Mouse (Mus musculus): ENCODE results near the gene Pim3. TPM values are rescaled to one million over a fixed set of nuclear protein-coding genes. Genes with fewer than 3 reads are reported as not detected.
"Not testable (repeated sequence)": the region's sequence is repeated elsewhere in the genome, so short reads cannot be mapped to it uniquely, and the experiment has no call there.

The Pim3 gene
- polyA plus RNA-seq (2016; fragmentation: Nextera tagmentation; extraction: Ambion mirVana), result 68.1 and 73.7 TPM in 2 replicates

- Histone ChIP-seq H3K4me3 (peak within 1 kb of the TSS; percentile 95), H3K36me3 (peaks cover 34% of the 10 kb centered on the region), H3K9me3 (no peaks in the 10 kb centered on the region), H3K27ac (peak within 1 kb of the TSS; percentile 97), H3K27me3 (ENCODE audit: insufficient read depth, poor library complexity, severe bottlenecking) (no peaks in the 10 kb centered on the region), H3K4me1 (peaks cover 72% of the 10 kb centered on the region)
- under 1% methylated on average over 107 of the region's 107 CpGs for WGBS
- peak; percentile 98 for DNase-seq (ENCODE audit: low spot score)
Observed at GRCm38 (mm10) chr15:88861772-88862622, at the start of gene Pim3. Gene Pim3, plus strand, starts transcription at chr15:88862186.

- Histone ChIP-seq H3K36me3 (peaks cover 80% of the 10 kb centered on the region), H3K27ac (no peak overlapping the region), H3K4me3 (no peak overlapping the region), H3K27me3 (ENCODE audit: insufficient read depth, poor library complexity, severe bottlenecking) (no peaks in the 10 kb centered on the region), H3K9me3 (no peaks in the 10 kb centered on the region), H3K4me1 (peaks cover 2% of the 10 kb centered on the region; the same call in 1 of the 2 replicates)
- WGBS, result 86% methylated on average over 3 of the region's 3 CpGs
- DNase-seq (ENCODE audit: low spot score), result peak; percentile 53
Observed at GRCm38 (mm10) chr15:88813262-88813661, 48.7 kb upstream of the Pim3 start.

GRCm38 (mm10) chr15:88813873-88814272 is 48.1 kb upstream of the Pim3 start:
- not testable (repeated sequence) for H3K4me1 ChIP-seq; H3K9me3 ChIP-seq; H3K4me3 ChIP-seq; H3K27me3 ChIP-seq (ENCODE audit: insufficient read depth, poor library complexity, severe bottlenecking); DNase-seq (ENCODE audit: low spot score); H3K27ac ChIP-seq
- WGBS, result 92% methylated on average over 2 of the region's 2 CpGs
- peaks cover 75% of the 10 kb centered on the region for H3K36me3 ChIP-seq

- whole genome bisulfite sequencing, result 95% methylated on average over 11 of the region's 11 CpGs
- H3K36me3 ChIP-seq, result peaks cover 69% of the 10 kb centered on the region
- no peak for DNase-seq (ENCODE audit: low spot score)
Observed at GRCm38 (mm10) chr15:88814411-88815047, 47.5 kb upstream of the Pim3 start.

GRCm38 (mm10) chr15:88815196-88815700 is 46.7 kb upstream of the Pim3 start:
- DNase-seq (ENCODE audit: low spot score), result no peak
- Histone ChIP-seq H3K36me3 (peaks cover 63% of the 10 kb centered on the region), H3K27me3 (ENCODE audit: insufficient read depth, poor library complexity, severe bottlenecking) (no peaks in the 10 kb centered on the region), H3K4me3 (no peak overlapping the region), H3K27ac (no peak overlapping the region), H3K4me1 (peaks cover 12% of the 10 kb centered on the region), H3K9me3 (no peaks in the 10 kb centered on the region)
- WGBS, result 87% methylated on average over 6 of the region's 6 CpGs

More at GRCm38 (mm10) chr15:88814411-88815047, 47.5 kb upstream of the Pim3 start:
- H3K27me3 ChIP-seq (ENCODE audit: insufficient read depth, poor library complexity, severe bottlenecking), result no peaks in the 10 kb centered on the region
- no peak overlapping the region for H3K4me3 ChIP-seq
- H3K4me1 ChIP-seq, result peaks cover 7% of the 10 kb centered on the region; the same call in 1 of the 2 replicates
- H3K9me3 ChIP-seq, result no peaks in the 10 kb centered on the region
- H3K27ac ChIP-seq, result no peak overlapping the region

- H3K9me3 ChIP-seq, result no peaks in the 10 kb centered on the region
- under 1% methylated on average over 87 of the region's 88 CpGs for WGBS
- H3K4me3 ChIP-seq, result peak within 1 kb of the TSS; percentile 94
- peaks cover 28% of the 10 kb centered on the region for H3K4me1 ChIP-seq
- H3K27ac ChIP-seq, result peak within 1 kb of the TSS; percentile 87
- H3K27me3 ChIP-seq (ENCODE audit: insufficient read depth, poor library complexity, severe bottlenecking), result no peaks in the 10 kb centered on the region
- DNase-seq (ENCODE audit: low spot score), result peak; percentile 100
- peaks cover 65% of the 10 kb centered on the region for H3K36me3 ChIP-seq
Observed at GRCm38 (mm10) chr15:88819026-88819905, 42.7 kb upstream of the Pim3 start, which contains the start of the genes Alg12 and Creld2. Gene Alg12, minus strand, starts transcription at chr15:88819318. Gene Creld2, plus strand, starts transcription at chr15:88819646.

- Histone ChIP-seq H3K36me3 (peaks cover 65% of the 10 kb centered on the region), H3K27ac (peak overlapping the region; percentile 87), H3K27me3 (ENCODE audit: insufficient read depth, poor library complexity, severe bottlenecking) (no peaks in the 10 kb centered on the region), H3K9me3 (no peaks in the 10 kb centered on the region), H3K4me3 (peak overlapping the region; percentile 94), H3K4me1 (peaks cover 28% of the 10 kb centered on the region)
- WGBS, result 2% methylated on average over 23 of the region's 23 CpGs
- no peak for DNase-seq (ENCODE audit: low spot score)
Observed at GRCm38 (mm10) chr15:88819906-88820303, 42.1 kb upstream of the Pim3 start.

GRCm38 (mm10) chr15:88821403-88821802 is 40.6 kb upstream of the Pim3 start:
- DNase-seq (ENCODE audit: low spot score), result no peak
- H3K4me3 ChIP-seq, result 0 out of 2 replicates have a peak overlapping the region, but pooled peaks have one; percentile 5
- peaks cover 28% of the 10 kb centered on the region for H3K4me1 ChIP-seq
- H3K36me3 ChIP-seq, result peaks cover 65% of the 10 kb centered on the region
- no peaks in the 10 kb centered on the region for H3K27me3 ChIP-seq (ENCODE audit: insufficient read depth, poor library complexity, severe bottlenecking)
- H3K27ac ChIP-seq, result no peak overlapping the region
- no peaks in the 10 kb centered on the region for H3K9me3 ChIP-seq
- WGBS, result 86% methylated on average over 7 of the region's 7 CpGs

- no peak overlapping the region for H3K4me3 ChIP-seq
- H3K36me3 ChIP-seq, result peaks cover 64% of the 10 kb centered on the region
- no peaks in the 10 kb centered on the region for H3K9me3 ChIP-seq
- H3K27me3 ChIP-seq (ENCODE audit: insufficient read depth, poor library complexity, severe bottlenecking), result no peaks in the 10 kb centered on the region
- 92% methylated on average over 7 of the region's 7 CpGs for WGBS
- peaks cover 28% of the 10 kb centered on the region for H3K4me1 ChIP-seq
- no peak overlapping the region for H3K27ac ChIP-seq
- DNase-seq (ENCODE audit: low spot score), result no peak
Observed at GRCm38 (mm10) chr15:88822513-88822912, 39.5 kb upstream of the Pim3 start.

- Histone ChIP-seq H3K27ac (no peak overlapping the region), H3K36me3 (peaks cover 63% of the 10 kb centered on the region), H3K9me3 (no peaks in the 10 kb centered on the region), H3K27me3 (ENCODE audit: insufficient read depth, poor library complexity, severe bottlenecking) (no peaks in the 10 kb centered on the region), H3K4me3 (no peak overlapping the region), H3K4me1 (peaks cover 30% of the 10 kb centered on the region)
- DNase-seq (ENCODE audit: low spot score), result no peak
- 89% methylated on average over 5 of the region's 5 CpGs for WGBS
Observed at GRCm38 (mm10) chr15:88823376-88823775, 38.6 kb upstream of the Pim3 start.

GRCm38 (mm10) chr15:88827466-88827865 is 34.5 kb upstream of the Pim3 start:
- DNase-seq (ENCODE audit: low spot score), result no peak
- 88% methylated on average over 6 of the region's 6 CpGs for WGBS
- Histone ChIP-seq H3K4me3 (no peak overlapping the region), H3K27ac (no peak overlapping the region), H3K36me3 (peaks cover 47% of the 10 kb centered on the region), H3K9me3 (no peaks in the 10 kb centered on the region), H3K27me3 (ENCODE audit: insufficient read depth, poor library complexity, severe bottlenecking) (no peaks in the 10 kb centered on the region), H3K4me1 (peaks cover 45% of the 10 kb centered on the region)
